Mouse (Mus musculus) c-Kit-negative CD71-positive TER-119-positive erythroid progenitor cells, embryonic 14.5 days (primary cell): ENCODE measurements around the gene Cuedc1.

Experiments used
- DNase-seq: peaks from one replicate; pipeline ENCODE4 v3.0.0-alpha.2; 2013; ENCODE audit warnings: low read depth, low spot score

Cuedc1 gene

GRCm38 (mm10) chr11:88235221-88236203, 137.7 kb downstream of the Cuedc1 start:
- no peak for DNase-seq

DNA sequence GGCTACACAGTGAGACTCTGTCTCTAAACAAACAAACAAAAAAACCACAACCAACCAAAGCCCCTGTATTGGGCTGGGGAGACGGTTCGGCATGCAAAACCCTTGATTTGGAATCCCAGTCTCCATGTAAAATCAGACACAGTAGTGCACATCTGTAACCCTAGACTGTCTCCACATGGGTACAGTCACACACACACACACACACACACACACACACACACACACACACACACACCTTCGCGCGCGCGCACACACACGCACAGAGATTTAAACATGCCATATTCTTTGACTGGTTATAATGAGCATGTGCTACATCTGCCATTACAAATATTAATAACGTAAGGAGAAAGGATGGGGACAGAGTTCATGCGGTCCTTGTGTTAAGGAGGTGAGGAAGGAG, 142.4 kb downstream of the Cuedc1 start:
- no peak for DNase-seq

GRCm38 (mm10) chr11:88240736-88241353, 143.0 kb downstream of the Cuedc1 start:
- no peak for DNase-seq

GRCm38 (mm10) chr11:88241468-88242301, 143.8 kb downstream of the Cuedc1 start:
- DNase-seq: no peak
